Mouse (Mus musculus): ENCODE measurements at regions not wholly inside any gene's neighbourhood (a gene's known extent, or its start where the extent isn't known, plus 50 kb on each side); places are given as distances from the start of the nearest gene placed in this dataset.

- Histone ChIP-seq H3K4me3 (replicated peaks; ENCODE audit: low read length) (no peak overlapping the region), H3K27me3 (ENCODE audit: control insufficient read depth, insufficient read depth, low read length) (no peaks in the 10 kb centered on the region), H3K4me2 (replicated peaks) (no peak overlapping the region), H3K9me3 (ENCODE audit: control insufficient read depth, low read length) (no peaks in the 10 kb centered on the region), H3K27ac (no peak overlapping the region), H3K9ac (no peak overlapping the region), H3K4me1 (replicated peaks; ENCODE audit: control insufficient read depth, insufficient read depth, low read length) (no peaks in the 10 kb centered on the region), H3K36me3 (replicated peaks; ENCODE audit: control insufficient read depth, insufficient read depth) (no peaks in the 10 kb centered on the region)
- WGBS = 65% methylated on average over 3 of the region's 4 CpGs
- DNase-seq (ENCODE audit: low spot score) (no peak), ATAC-seq (ENCODE audit: low FRiP score) (no peak)
These were observed 108.9 kb upstream of the Ptch1 start for GRCm38 (mm10) chr13:63682341-63682740.

DNA sequence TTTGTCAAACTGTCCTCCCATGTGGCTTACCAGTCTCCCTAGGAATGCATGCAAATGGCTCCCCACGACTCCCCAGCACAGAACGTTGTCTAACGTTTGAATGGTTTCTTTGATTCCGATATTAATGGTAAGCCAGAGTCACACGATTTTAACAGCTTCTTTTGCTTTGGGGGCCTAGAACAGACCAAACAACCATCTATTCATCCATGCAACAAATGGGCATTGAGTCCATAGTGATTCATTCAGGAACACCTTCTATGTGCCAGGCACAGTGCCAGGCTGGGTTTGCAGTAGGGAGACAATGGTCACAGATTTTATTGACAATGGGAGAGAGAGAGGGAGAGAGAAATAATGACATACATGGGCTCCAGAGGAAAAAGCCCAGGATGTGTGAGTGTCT is 118.6 kb upstream of the Ptch1 start:
- no peaks in the 10 kb centered on the region for H3K9me3 ChIP-seq (ENCODE audit: control insufficient read depth, low read length)
- H3K27ac ChIP-seq = peak overlapping the region; percentile 9; the same call in 1 of the 2 replicates
- H3K27me3 ChIP-seq (ENCODE audit: control insufficient read depth, insufficient read depth, low read length) = no peaks in the 10 kb centered on the region
- H3K36me3 ChIP-seq (replicated peaks; ENCODE audit: control insufficient read depth, insufficient read depth) = no peaks in the 10 kb centered on the region
- H3K4me3 ChIP-seq (replicated peaks; ENCODE audit: low read length) = no peak overlapping the region
- 74% methylated on average over 5 of the region's 5 CpGs for whole genome bisulfite sequencing
- ATAC-seq (ENCODE audit: low FRiP score) = peak; percentile 37; the same call in 1 of the 2 replicates
- H3K9ac ChIP-seq = no peak overlapping the region
- DNase-seq (ENCODE audit: low spot score) = no peak
- no peak overlapping the region for H3K4me2 ChIP-seq (replicated peaks)
- no peaks in the 10 kb centered on the region for H3K4me1 ChIP-seq (replicated peaks; ENCODE audit: control insufficient read depth, insufficient read depth, low read length)

- H3K9me3 ChIP-seq (ENCODE audit: control insufficient read depth, low read length) = no peaks in the 10 kb centered on the region
- no peaks in the 10 kb centered on the region for H3K36me3 ChIP-seq (replicated peaks; ENCODE audit: control insufficient read depth, insufficient read depth)
- DNase-seq (ENCODE audit: low spot score) (no peak), ATAC-seq (ENCODE audit: low FRiP score) (no peak)
- 84% methylated on average over 5 of the region's 5 CpGs for WGBS
- no peak overlapping the region for H3K4me3 ChIP-seq (replicated peaks; ENCODE audit: low read length)
- no peaks in the 10 kb centered on the region for H3K4me1 ChIP-seq (replicated peaks; ENCODE audit: control insufficient read depth, insufficient read depth, low read length)
- no peaks in the 10 kb centered on the region for H3K27me3 ChIP-seq (ENCODE audit: control insufficient read depth, insufficient read depth, low read length)
- H3K9ac ChIP-seq = no peak overlapping the region
- no peak overlapping the region for H3K4me2 ChIP-seq (replicated peaks)
- H3K27ac ChIP-seq = no peak overlapping the region
These were observed 120.2 kb upstream of the Ptch1 start for GRCm38 (mm10) chr13:63693636-63694035.

GRCm38 (mm10) chr13:63696399-63696798 is 118.6 kb upstream of the Ercc6l2 start:
- Histone ChIP-seq H3K4me3 (replicated peaks; ENCODE audit: low read length) (no peak overlapping the region), H3K9me3 (ENCODE audit: control insufficient read depth, low read length) (no peaks in the 10 kb centered on the region), H3K27ac (no peak overlapping the region), H3K4me1 (replicated peaks; ENCODE audit: control insufficient read depth, insufficient read depth, low read length) (no peaks in the 10 kb centered on the region), H3K4me2 (replicated peaks) (no peak overlapping the region), H3K9ac (no peak overlapping the region), H3K36me3 (replicated peaks; ENCODE audit: control insufficient read depth, insufficient read depth) (no peaks in the 10 kb centered on the region), H3K27me3 (ENCODE audit: control insufficient read depth, insufficient read depth, low read length) (no peaks in the 10 kb centered on the region)
- no peak for DNase-seq (ENCODE audit: low spot score)
- ATAC-seq (ENCODE audit: low FRiP score) = no peak
- WGBS = 62% methylated on average over 3 of the region's 3 CpGs

DNA sequence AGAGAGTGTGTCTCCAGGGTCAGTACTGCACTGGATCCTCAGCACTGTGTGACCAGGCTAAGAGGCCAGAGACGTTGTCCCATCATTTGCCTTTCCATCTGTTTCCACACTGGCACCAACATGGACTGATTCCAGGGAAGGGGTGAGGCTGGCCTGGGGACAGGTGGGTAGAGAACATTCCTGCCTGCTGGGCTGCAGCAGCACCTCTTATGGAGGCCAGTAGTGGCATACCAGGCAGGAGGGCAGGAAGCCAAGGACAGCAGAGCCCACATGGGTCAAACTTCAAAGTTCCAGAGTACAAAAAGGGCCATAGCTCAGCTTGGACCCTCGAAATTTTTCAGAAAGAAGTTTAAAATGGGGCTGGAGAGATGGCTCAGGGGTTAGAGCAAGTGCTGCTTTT is 115.4 kb upstream of the Ercc6l2 start:
- WGBS = 83% methylated on average over 2 of the region's 2 CpGs
- ATAC-seq (ENCODE audit: low FRiP score) (no peak), DNase-seq (ENCODE audit: low spot score) (no peak)
- Histone ChIP-seq H3K36me3 (replicated peaks; ENCODE audit: control insufficient read depth, insufficient read depth) (no peaks in the 10 kb centered on the region), H3K9ac (no peak overlapping the region), H3K4me1 (replicated peaks; ENCODE audit: control insufficient read depth, insufficient read depth, low read length) (no peaks in the 10 kb centered on the region), H3K4me2 (replicated peaks) (no peak overlapping the region), H3K27ac (no peak overlapping the region), H3K9me3 (ENCODE audit: control insufficient read depth, low read length) (no peaks in the 10 kb centered on the region), H3K27me3 (ENCODE audit: control insufficient read depth, insufficient read depth, low read length) (no peaks in the 10 kb centered on the region), H3K4me3 (replicated peaks; ENCODE audit: low read length) (no peak overlapping the region)

- WGBS = 73% methylated on average over 3 of the region's 3 CpGs
- H3K9ac ChIP-seq = no peak overlapping the region
- ATAC-seq (ENCODE audit: low FRiP score) (no peak), DNase-seq (ENCODE audit: low spot score) (no peak)
- H3K27ac ChIP-seq = no peak overlapping the region
- no peak overlapping the region for H3K4me3 ChIP-seq (replicated peaks; ENCODE audit: low read length)
- no peaks in the 10 kb centered on the region for H3K36me3 ChIP-seq (replicated peaks; ENCODE audit: control insufficient read depth, insufficient read depth)
- H3K4me1 ChIP-seq (replicated peaks; ENCODE audit: control insufficient read depth, insufficient read depth, low read length) = no peaks in the 10 kb centered on the region
- no peak overlapping the region for H3K4me2 ChIP-seq (replicated peaks)
- no peaks in the 10 kb centered on the region for H3K27me3 ChIP-seq (ENCODE audit: control insufficient read depth, insufficient read depth, low read length)
- no peaks in the 10 kb centered on the region for H3K9me3 ChIP-seq (ENCODE audit: control insufficient read depth, low read length)
These were observed 114.3 kb upstream of the Ercc6l2 start for GRCm38 (mm10) chr13:63700747-63701146.

DNA sequence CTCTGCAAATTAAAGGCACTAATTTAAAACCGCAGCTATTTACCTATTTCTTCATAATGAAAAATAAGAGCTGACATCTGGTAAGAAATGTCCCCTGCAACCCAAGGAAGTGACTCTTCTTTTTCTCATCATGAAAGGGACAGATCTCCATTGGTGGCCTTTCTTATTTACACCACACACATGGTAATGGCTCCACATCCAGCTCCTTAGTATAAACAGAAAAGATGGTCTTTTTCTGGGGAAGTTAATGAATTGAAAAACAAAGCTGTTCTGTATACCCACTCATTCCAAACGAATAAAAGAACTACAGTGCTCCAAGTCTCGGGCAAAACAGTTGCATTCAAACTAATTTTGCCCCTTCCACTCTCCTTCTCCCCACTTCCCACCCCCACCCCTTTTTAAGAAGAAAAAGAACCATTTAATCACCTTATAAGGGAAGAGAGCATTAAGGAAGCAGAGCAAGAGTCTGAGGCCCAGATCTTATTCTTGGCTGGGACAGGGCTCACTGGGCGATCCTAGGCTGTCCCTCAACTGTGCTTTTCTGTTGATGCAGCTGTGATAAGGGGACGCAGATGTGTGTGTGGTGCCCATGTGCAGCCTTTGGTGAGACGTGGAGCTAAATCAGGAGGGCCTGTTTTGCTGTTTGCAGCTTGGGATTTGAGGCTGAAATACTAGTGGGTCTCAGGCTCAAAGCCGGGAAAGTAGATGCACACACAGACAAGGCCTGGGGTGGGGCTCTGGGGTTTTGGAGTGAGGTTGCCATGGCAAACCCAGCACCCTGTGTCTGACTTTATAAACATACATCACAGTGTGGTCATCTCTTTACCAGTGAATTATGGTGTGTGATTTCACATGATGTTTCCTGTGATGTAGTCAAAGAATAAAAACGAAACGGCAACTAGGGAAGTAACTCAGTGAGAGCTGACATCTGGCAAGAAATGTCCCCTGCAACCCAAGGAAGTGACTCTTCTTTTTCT is 113.6 kb upstream of the Ercc6l2 start:
- H3K9me3 ChIP-seq (ENCODE audit: control insufficient read depth, low read length) = no peaks in the 10 kb centered on the region
- H3K27me3 ChIP-seq (ENCODE audit: control insufficient read depth, insufficient read depth, low read length) = no peaks in the 10 kb centered on the region
- no peak overlapping the region for H3K4me2 ChIP-seq (replicated peaks)
- DNase-seq (ENCODE audit: low spot score) (no peak), ATAC-seq (ENCODE audit: low FRiP score) (no peak)
- 45% methylated on average over 9 of the region's 9 CpGs for WGBS
- H3K36me3 ChIP-seq (replicated peaks; ENCODE audit: control insufficient read depth, insufficient read depth) = no peaks in the 10 kb centered on the region
- no peak overlapping the region; the same call in 1 of the 2 replicates for H3K27ac ChIP-seq
- no peak overlapping the region for H3K4me3 ChIP-seq (replicated peaks; ENCODE audit: low read length)
- H3K9ac ChIP-seq = no peak overlapping the region
- no peaks in the 10 kb centered on the region for H3K4me1 ChIP-seq (replicated peaks; ENCODE audit: control insufficient read depth, insufficient read depth, low read length)

- Histone ChIP-seq H3K27me3 (ENCODE audit: control insufficient read depth, insufficient read depth, low read length) (no peaks in the 10 kb centered on the region), H3K4me3 (replicated peaks; ENCODE audit: low read length) (no peak overlapping the region), H3K4me2 (replicated peaks) (no peak overlapping the region), H3K9ac (no peak overlapping the region), H3K4me1 (replicated peaks; ENCODE audit: control insufficient read depth, insufficient read depth, low read length) (no peaks in the 10 kb centered on the region), H3K9me3 (ENCODE audit: control insufficient read depth, low read length) (peaks cover 5% of the 10 kb centered on the region; the same call in 1 of the 2 replicates), H3K27ac (no peak overlapping the region), H3K36me3 (replicated peaks; ENCODE audit: control insufficient read depth, insufficient read depth) (no peaks in the 10 kb centered on the region)
- DNase-seq (ENCODE audit: low spot score) (no peak), ATAC-seq (ENCODE audit: low FRiP score) (no peak)
- 95% methylated on average over 2 of the region's 2 CpGs for WGBS
These were observed 106.5 kb upstream of the Ercc6l2 start for GRCm38 (mm10) chr13:63708567-63708966.

DNA sequence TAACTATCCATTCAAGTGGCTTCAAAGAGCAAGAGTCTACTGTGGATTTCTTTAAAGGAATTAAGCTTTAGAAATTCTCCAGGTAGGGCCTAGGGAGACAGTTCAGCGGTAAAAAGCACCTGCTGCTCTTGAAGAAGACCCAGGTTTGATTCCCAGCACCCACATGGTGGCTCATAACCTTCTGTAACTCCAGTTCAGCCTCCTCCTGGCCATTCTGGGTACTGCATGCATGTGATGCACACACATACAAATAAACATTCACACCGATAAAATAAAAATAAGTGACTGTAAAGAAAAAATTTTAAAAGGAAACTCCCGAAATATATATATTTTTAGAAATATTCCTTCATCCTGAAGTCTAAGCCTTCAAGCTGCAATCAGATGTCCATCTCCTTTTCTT is 101.9 kb upstream of the Ercc6l2 start:
- peaks cover 5% of the 10 kb centered on the region; the same call in 1 of the 2 replicates for H3K9me3 ChIP-seq (ENCODE audit: control insufficient read depth, low read length)
- WGBS = 92% methylated on average over 3 of the region's 3 CpGs
- H3K36me3 ChIP-seq (replicated peaks; ENCODE audit: control insufficient read depth, insufficient read depth) = no peaks in the 10 kb centered on the region
- no peak for DNase-seq (ENCODE audit: low spot score)
- H3K9ac ChIP-seq = no peak overlapping the region
- no peak overlapping the region for H3K27ac ChIP-seq
- H3K4me2 ChIP-seq (replicated peaks) = no peak overlapping the region
- H3K4me3 ChIP-seq (replicated peaks; ENCODE audit: low read length) = no peak overlapping the region
- H3K4me1 ChIP-seq (replicated peaks; ENCODE audit: control insufficient read depth, insufficient read depth, low read length) = no peaks in the 10 kb centered on the region
- H3K27me3 ChIP-seq (ENCODE audit: control insufficient read depth, insufficient read depth, low read length) = no peaks in the 10 kb centered on the region
- ATAC-seq (ENCODE audit: low FRiP score) = no peak
